Mouse (Mus musculus) central nervous system, embryonic 18 days (tissue): ENCODE measurements around the gene Ccnl1. TPM values are rescaled to one million over a fixed set of nuclear protein-coding genes. Genes with fewer than 3 reads are reported as not detected.

ENCODE experiments used
- polyA plus RNA-seq: library from polyadenylated mRNA; depleted of rRNA; stranded (reverse); fragments of >200 nt; gene quantifications from 2 replicates; pipeline ENCODE4 v1.2.3, GENCODE M21; 2012; rRNA removed

Gene Ccnl1
- 86.2 and 86.7 TPM in 2 replicates for polyA plus RNA-seq

GRCm38 (mm10) chr3:65958102-65958839, at the start of gene Ccnl1:
TSS of gene Ccnl1 (minus strand) at chr3:65958249.

